Mouse (Mus musculus) frontal cortex, postnatal 36 days (tissue): ENCODE measurements at regions not wholly inside any gene's neighbourhood (a gene's known extent, or its start where the extent isn't known, plus 50 kb on each side); places are given as distances from the start of the nearest gene placed in this dataset.

Experiments
- DNase-seq, 2 experiments: peaks; one replicate each; pipeline ENCODE4 v3.0.0; 2022; ENCODE audit warnings: low spot score in 2 of 2

DNA sequence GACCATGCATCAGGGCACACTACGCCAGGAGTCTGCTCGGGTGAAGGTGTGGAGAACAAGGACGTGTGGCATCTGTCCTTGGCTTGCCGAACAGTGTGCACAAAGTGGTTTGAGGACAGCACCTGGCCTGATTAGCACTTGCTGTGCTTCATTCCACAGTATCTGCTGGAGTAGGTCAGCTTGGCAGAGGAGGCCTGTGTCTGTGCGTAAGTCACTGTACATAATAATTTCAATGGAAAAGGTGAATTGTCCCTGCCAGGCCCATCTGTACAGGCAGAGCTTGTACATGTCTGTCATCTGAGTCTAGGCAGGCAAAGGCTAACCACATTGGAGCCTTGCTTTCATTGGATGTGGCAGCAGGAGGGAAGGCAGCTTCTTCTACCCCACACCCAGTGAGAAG lies 979.5 kb upstream of the Car8 start:
- no peak for DNase-seq

GRCm38 (mm10) chr4:9208606-9209005 lies 969.8 kb upstream of the Car8 start:
- DNase-seq: no peak

- no peak for DNase-seq
These were observed 961.2 kb upstream of the Car8 start for GRCm38 (mm10) chr4:9200012-9200411.

- no peak for DNase-seq
These were observed 957.6 kb upstream of the Car8 start for GRCm38 (mm10) chr4:9196435-9196834.

GRCm38 (mm10) chr4:9193121-9193520 lies 954.3 kb upstream of the Car8 start:
- peak in 1 of 2 experiments; percentile 34 for DNase-seq

GRCm38 (mm10) chr4:9185156-9185875 lies 946.5 kb upstream of the Car8 start:
- no peak for DNase-seq

GRCm38 (mm10) chr4:9184451-9185121 lies 945.7 kb upstream of the Car8 start:
- peak in 1 of 2 experiments; percentile 7 for DNase-seq

- no peak for DNase-seq
These were observed 935.5 kb upstream of the Car8 start for GRCm38 (mm10) chr4:9174365-9174764.

DNA sequence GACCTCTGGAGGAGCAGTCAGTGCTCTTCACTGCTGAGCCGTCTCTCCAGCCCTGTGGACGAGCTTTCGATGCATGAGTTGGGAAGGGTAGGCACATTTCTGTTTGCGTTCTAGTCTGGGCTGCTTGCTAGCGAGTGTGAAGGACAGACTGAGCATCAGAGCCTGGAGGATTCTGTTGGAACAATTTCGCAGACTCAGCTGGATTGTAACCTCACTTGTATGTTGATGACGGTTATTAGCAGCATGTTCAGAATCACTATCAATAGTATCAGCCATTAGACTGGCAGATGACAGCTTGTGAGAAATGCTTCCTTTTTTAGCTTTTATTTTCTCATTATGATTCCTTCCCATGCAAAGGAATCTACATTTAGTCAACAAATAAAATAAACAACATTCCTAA lies 923.5 kb upstream of the Car8 start:
- no peak for DNase-seq

- DNase-seq: no peak
These were observed 922.9 kb upstream of the Car8 start for GRCm38 (mm10) chr4:9161814-9162133.

GRCm38 (mm10) chr4:9161068-9161813 lies 922.4 kb upstream of the Car8 start:
- DNase-seq: no peak

- DNase-seq: no peak
These were observed 908.9 kb upstream of the Car8 start for GRCm38 (mm10) chr4:9147732-9148131.

- DNase-seq: no peak
These were observed 905.7 kb upstream of the Car8 start for GRCm38 (mm10) chr4:9144226-9145215.

- DNase-seq: no peak
These were observed 904.2 kb upstream of the Car8 start for GRCm38 (mm10) chr4:9143087-9143486.

DNA sequence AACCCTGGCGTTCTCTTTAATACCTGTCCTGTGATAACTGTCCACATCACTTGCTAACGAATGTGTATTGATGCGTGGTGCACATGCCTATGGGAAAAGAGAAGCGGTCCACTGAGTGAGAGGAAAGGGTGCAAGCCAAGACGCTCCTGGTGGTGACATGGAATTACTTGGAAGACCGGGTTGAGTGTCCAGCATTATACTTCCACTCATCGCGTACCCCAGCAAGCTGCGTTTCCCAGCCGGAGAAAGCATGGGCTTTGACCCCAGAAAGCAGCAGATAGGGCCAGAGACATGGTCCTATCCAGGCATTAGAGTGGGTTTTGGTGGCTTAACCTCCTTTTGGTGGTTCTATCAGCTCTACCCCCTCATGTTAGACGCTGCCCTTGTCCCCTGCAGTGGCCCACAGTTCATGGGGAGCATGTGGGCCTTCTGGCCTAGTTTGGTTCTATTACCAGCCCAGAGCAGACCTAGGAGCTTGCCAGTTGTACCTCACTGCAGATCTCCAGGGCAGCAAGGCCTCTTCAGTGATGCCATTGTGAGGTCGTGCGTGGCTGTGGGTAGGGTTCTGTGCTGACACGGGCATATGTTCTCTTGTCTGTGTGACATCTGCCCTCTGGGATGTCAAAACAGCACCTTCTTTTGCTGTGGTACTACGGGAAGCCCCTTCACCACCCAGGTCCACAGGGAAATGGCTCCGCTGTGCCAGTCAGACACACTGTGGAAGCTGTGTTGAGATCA lies 903.3 kb upstream of the Car8 start:
- no peak for DNase-seq

- DNase-seq: no peak
These were observed 901.9 kb upstream of the Car8 start for GRCm38 (mm10) chr4:9140691-9141090.

GRCm38 (mm10) chr4:9136657-9137056 lies 897.8 kb upstream of the Car8 start:
- no peak for DNase-seq

DNA sequence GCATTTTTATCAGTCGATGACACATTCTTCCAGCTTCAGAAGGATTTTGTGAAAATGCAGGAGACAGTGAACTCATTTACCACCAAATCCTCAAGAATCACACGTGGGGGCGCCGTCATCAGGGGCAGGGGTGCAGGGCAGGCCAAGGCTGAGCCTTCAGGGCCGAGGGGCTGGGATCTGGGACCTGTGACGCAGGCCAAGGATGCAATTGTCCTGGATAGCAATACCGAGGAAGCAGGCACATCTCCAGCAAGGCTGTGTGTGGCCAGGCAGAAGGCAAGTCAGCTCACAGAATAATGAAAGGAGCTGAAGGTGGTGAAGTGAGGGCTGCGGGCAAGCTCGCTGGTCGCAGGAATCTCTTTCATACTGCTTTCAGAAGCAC lies 897.3 kb upstream of the Car8 start:
- DNase-seq: peak in 1 of 2 experiments; percentile 36

DNA sequence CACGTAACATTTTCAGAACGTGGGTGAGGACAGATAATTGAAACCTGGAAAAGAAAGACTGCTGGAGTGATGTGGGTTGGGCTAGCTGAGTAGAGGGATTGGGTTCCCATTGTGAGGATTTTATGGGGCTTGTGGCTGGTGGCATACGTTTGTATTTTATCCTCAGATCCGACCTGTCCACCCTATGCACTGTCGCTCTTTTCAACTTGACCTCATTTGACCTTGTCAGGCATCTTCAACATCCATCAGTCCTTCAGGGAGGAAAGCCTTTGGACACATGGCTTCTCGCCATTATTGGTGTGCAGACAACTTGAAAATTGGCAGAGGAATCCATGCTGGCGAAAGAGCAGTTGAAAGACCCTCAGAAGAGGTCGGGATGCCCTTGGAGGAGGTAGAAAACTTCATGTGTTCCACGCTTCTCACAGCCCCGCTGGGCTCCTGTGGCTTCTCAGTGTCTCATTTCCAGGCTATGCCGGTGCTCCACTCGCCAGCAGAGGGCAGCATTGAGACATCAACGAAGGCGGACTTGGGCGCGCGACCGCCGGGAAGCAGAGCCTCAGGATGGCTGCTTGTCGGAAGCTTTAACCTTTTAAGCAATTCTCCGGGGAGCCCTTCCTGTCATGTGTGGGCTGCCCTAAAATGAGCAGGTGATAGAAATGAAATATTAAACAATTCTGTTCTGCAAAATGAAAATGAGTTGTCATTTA lies 896.8 kb upstream of the Car8 start:
- DNase-seq: peak; percentile 96 to 99

DNA sequence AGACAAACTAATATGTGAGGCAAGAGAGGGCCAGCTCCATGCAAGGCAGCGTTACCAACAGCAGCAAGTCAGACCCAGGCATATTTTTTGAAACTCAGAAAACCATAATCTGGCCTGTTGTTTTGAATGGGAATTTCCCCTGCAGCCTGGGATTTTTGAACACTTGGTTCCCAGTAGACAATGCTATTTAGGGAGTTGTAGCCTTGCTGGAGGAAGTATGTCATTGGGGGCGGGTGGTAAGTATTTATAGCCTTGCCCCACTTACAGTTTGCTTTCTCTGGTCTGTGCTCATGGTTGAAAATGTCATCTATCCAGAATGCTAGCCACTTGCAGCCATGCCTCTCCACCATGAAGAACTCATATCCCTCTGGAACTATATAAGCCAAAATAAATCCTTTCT lies 894.9 kb upstream of the Car8 start:
- peak in 1 of 2 experiments; percentile 53 for DNase-seq
